Mouse (Mus musculus) G1E (cell line): ENCODE results near the gene Mtus2.

Experiments used
- CTCF ChIP-seq: IDR thresholded peaks from 2 replicates; pipeline ENCODE4 v1.5.1; 2012; ENCODE audit warnings: low read depth, low read length, inconsistent platforms, mixed read lengths
- GATA1 ChIP-seq: IDR thresholded peaks from 2 replicates; pipeline ENCODE4 v1.6.1; 2012; ENCODE audit warnings: borderline replicate concordance, low read length, inconsistent platforms, mixed read lengths
- GATA2 ChIP-seq: IDR thresholded peaks from 2 replicates; pipeline ENCODE4 v1.6.1; 2012; ENCODE audit warnings: low read depth, low read length, inconsistent platforms, borderline replicate concordance
- POLR2AphosphoS5 ChIP-seq: IDR thresholded peaks from 2 replicates; pipeline ENCODE4 v1.6.1; 2012; ENCODE audit warnings: low read depth, low read length, inconsistent platforms; ENCODE audit not compliant: insufficient replicate concordance
- TAL1 ChIP-seq: conservative IDR thresholded peaks from 2 replicates; pipeline ENCODE4 v1.6.1; 2012; ENCODE audit warnings: low read depth, low read length, inconsistent platforms, mixed read lengths

DNA sequence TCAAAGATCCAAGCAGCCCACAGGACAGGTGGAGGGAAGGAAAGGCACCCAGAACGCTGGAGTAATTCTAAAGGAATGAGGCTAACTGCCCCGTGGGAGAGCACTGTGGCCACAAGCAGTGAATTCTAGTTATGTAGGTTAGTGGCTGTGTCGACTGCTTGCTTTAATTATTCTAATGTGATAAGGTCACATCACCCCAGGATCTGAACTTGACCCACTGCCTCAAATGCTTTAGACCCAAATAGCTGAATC is 404.6 kb downstream of the Mtus2 start:
- TF ChIP-seq CTCF (no peak), GATA1 (no peak), POLR2AphosphoS5 (no peak), GATA2 (no peak), TAL1 (no peak)
